Mouse (Mus musculus) limb, embryonic 14.5 days (tissue): ENCODE measurements at regions not wholly inside any gene's neighbourhood (a gene's known extent, or its start where the extent isn't known, plus 50 kb on each side); places are given as distances from the start of the nearest gene placed in this dataset.
A peak's percentile ranks its signal among the peaks of the same experiment; 100 is the strongest.

Source experiments
- ATAC-seq: fragments of 200-750 bp; cut with Nextera tagmentation; 2 replicates; pipeline ENCODE4 v1.8.0; 2017; ENCODE audit warnings: low read depth, moderate number of reproducible peaks, moderate TSS enrichment; ENCODE audit not compliant: low FRiP score
- DNase-seq: peaks from one replicate; pipeline ENCODE4 v3.0.0-alpha.2; 2015; ENCODE audit warnings: low spot score
- H3K27ac ChIP-seq: fragments of 300-500 bp; sonication (generic); replicated peaks from 2 replicates; pipeline ENCODE4 v1.5.1; 2014; ENCODE audit warnings: low read depth, mild to moderate bottlenecking, low read length, moderate library complexity, mixed read lengths
- H3K27me3 ChIP-seq: fragments of 300-500 bp; sonication (generic); 2 replicates; pipeline ENCODE4 v1.6.1; 2014; ENCODE audit warnings: low read length, mixed read lengths; ENCODE audit not compliant: control insufficient read depth, insufficient read depth
- H3K36me3 ChIP-seq: fragments of 300-500 bp; sonication (generic); 2 replicates; pipeline ENCODE4 v1.6.1; 2014; ENCODE audit warnings: mild to moderate bottlenecking, low read length, moderate library complexity, mixed read lengths; ENCODE audit not compliant: control insufficient read depth, insufficient read depth
- H3K4me1 ChIP-seq: fragments of 300-500 bp; sonication (generic); 2 replicates; pipeline ENCODE4 v1.6.1; 2014; ENCODE audit warnings: antibody characterized with exemption, low read length, mixed read lengths; ENCODE audit not compliant: control insufficient read depth, insufficient read depth
- H3K4me2 ChIP-seq: fragments of 300-500 bp; sonication (generic); replicated peaks from 2 replicates; pipeline ENCODE4 v1.6.1; 2014; ENCODE audit warnings: low read depth, mild to moderate bottlenecking, low read length, moderate library complexity; ENCODE audit not compliant: severe bottlenecking
- H3K4me3 ChIP-seq: fragments of 300-500 bp; sonication (generic); replicated peaks from 2 replicates; pipeline ENCODE4 v1.5.1; 2014; ENCODE audit warnings: low read length
- H3K9ac ChIP-seq: fragments of 300-500 bp; sonication (generic); 2 replicates; pipeline ENCODE4 v1.6.1; 2014; ENCODE audit warnings: mild to moderate bottlenecking, low read depth, low read length, moderate library complexity; ENCODE audit not compliant: severe bottlenecking
- H3K9me3 ChIP-seq: fragments of 300-500 bp; sonication (generic); 2 replicates; pipeline ENCODE4 v1.6.1; 2016; ENCODE audit warnings: low read length; ENCODE audit not compliant: control insufficient read depth
- POLR2A ChIP-seq: fragments of 200-500 bp; IDR thresholded peaks from 2 replicates; pipeline ENCODE4 v1.8.0; 2012; ENCODE audit warnings: inconsistent platforms, mild to moderate bottlenecking, moderate library complexity, borderline replicate concordance; ENCODE audit not compliant: insufficient read depth, insufficient read length; ENCODE audit errors: extremely low read depth
- WGBS: fragments of 180-500 bp; shearing (Covaris S2); extraction: QIAGEN DNeasy Blood & Tissue Kit; methylation state at CpG from one replicate; pipeline ENCODE4 v1.1.7; 2014; 5-methylcytosine and 5-hydroxymethylcytosine counted together

DNA sequence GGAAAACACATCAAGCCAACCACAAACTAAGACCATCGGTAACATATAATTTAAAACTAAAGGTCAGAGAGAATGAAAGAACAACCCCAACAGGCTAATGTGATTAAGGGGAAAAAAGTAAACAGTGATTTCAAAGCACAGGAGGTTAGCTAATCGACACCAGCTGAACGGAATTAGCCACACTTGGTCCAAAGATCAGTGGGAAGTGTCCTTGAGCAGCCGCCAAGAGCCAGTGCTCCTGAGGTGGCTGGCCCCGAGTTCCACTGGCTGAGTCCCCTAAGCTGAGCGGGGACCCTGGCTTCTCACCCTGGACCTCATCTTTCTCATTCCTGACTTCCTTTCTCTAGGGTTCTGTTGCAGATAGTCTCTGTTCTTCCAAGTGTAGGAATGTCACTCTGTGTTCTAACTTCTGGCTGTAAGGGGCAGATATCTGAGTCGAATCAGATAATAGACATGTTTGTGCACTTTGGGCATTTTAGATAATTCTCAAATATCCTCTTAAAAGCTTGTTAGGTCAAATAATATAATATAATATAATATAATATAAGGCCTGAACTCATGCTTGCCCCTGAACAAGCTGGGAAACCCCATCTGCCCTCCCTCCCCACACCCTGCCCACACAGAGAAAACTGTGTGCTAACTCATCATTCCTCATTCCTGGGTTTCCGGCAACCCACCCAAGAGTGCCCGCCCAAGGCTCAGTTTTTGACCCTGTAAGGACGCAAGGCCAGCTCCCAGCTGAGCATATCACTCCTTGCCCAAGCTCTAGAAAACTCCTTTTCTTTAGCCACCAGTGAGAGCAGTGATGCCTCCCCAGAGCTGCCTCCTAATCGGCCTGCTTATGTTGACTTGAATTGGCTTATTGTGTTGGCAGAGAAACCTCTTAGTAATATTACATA, 137.3 kb upstream of the Krr1 start:
- no peak overlapping the region for H3K4me3 ChIP-seq
- no peak overlapping the region for H3K27ac ChIP-seq
- H3K4me1 ChIP-seq = peaks cover 4% of the 10 kb centered on the region; the same call in 1 of the 2 replicates
- no peaks in the 10 kb centered on the region for H3K9me3 ChIP-seq
- TF ChIP-seq POLR2A = no peak
- no peak for DNase-seq
- no peak overlapping the region for H3K4me2 ChIP-seq
- WGBS = 25% methylated on average over 11 of the region's 11 CpGs
- no peak overlapping the region for H3K9ac ChIP-seq
- H3K36me3 ChIP-seq = no peaks in the 10 kb centered on the region
- ATAC-seq = no peak
- H3K27me3 ChIP-seq = no peaks in the 10 kb centered on the region

DNA sequence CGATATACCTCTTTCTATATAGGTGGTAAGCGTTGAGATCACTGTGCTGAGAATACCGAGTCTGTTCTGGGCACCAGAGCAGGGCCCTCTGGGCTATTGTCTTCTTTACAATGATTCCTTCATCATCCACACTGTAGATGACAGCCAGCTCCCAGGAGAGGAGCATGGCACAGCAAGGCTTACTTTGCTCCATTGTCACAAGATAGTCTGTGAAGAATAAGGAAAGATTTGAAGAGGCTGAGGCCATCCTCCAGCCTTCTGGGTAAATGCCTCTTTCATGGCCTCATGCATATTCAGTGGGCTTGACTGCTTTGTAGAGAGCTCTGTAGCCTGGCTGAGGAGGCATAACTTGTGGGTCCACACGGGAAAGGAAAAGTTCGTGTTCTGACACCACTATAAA, 136.3 kb upstream of the Krr1 start:
- H3K27ac ChIP-seq = no peak overlapping the region
- DNase-seq = no peak
- H3K4me2 ChIP-seq = no peak overlapping the region
- peaks cover 2% of the 10 kb centered on the region; the same call in 1 of the 2 replicates for H3K4me1 ChIP-seq
- H3K27me3 ChIP-seq = no peaks in the 10 kb centered on the region
- no peak for TF ChIP-seq POLR2A
- ATAC-seq = no peak
- no peak overlapping the region for H3K9ac ChIP-seq
- no peaks in the 10 kb centered on the region for H3K36me3 ChIP-seq
- H3K4me3 ChIP-seq = no peak overlapping the region
- H3K9me3 ChIP-seq = no peaks in the 10 kb centered on the region
- 68% methylated on average over 5 of the region's 5 CpGs for WGBS

DNA sequence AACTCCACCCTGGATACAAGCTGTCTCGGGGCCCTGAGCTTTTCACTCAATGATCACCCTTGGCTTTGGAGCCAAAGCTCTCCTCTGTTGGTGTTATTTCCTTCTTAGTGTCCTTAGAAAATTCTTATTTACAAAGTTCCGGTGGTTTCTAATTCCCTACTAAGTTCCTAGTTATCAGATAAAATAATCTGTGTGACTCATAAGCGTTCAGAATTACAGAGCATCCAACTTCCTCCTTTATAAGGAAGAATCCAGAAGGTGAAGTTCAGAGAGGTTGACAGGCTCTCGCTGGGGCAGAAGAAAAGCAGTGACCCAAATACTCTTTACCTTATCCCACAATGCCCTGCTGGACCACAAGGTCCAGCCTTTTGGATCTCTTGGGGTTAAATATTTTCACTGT, 135.7 kb upstream of the Krr1 start:
- no peak overlapping the region for H3K4me2 ChIP-seq
- H3K4me3 ChIP-seq = no peak overlapping the region
- H3K27ac ChIP-seq = no peak overlapping the region
- H3K9me3 ChIP-seq = no peaks in the 10 kb centered on the region
- peaks cover 2% of the 10 kb centered on the region; the same call in 1 of the 2 replicates for H3K4me1 ChIP-seq
- no peaks in the 10 kb centered on the region for H3K36me3 ChIP-seq
- WGBS = 89% methylated on average over 4 of the region's 4 CpGs
- no peak overlapping the region for H3K9ac ChIP-seq
- no peak for TF ChIP-seq POLR2A
- no peaks in the 10 kb centered on the region for H3K27me3 ChIP-seq
- ATAC-seq = no peak
- no peak for DNase-seq

DNA sequence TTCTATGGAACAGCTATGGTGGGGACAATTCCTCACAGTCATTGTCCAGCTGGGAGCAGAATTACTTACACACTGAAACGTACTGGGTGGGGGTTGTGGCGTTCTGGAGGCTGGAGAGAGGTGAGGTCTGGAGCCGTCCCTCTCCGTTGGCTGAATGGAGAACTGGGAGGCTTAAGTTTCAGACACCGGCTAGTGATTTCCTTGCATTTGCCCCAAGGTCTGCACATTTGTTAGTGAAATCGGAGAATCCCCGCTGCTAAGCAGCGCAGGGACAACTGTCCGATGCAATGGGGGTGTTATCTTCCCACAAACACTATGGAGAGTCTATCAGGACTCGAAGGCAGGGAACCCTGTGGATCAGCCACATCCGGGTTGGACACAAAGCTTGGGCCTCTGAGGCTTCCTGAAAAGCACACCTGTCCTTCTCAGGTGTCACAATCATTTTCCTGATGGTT, 130.1 kb upstream of the Krr1 start:
- Histone ChIP-seq H3K9ac (no peak overlapping the region), H3K9me3 (no peaks in the 10 kb centered on the region), H3K27ac (no peak overlapping the region), H3K36me3 (no peaks in the 10 kb centered on the region), H3K4me2 (no peak overlapping the region), H3K27me3 (no peaks in the 10 kb centered on the region), H3K4me3 (no peak overlapping the region), H3K4me1 (peaks cover 2% of the 10 kb centered on the region; the same call in 1 of the 2 replicates)
- 50% methylated on average over 11 of the region's 11 CpGs for WGBS
- ATAC-seq (peak; percentile 85), DNase-seq (peak; percentile 48)
- TF ChIP-seq POLR2A = no peak

DNA sequence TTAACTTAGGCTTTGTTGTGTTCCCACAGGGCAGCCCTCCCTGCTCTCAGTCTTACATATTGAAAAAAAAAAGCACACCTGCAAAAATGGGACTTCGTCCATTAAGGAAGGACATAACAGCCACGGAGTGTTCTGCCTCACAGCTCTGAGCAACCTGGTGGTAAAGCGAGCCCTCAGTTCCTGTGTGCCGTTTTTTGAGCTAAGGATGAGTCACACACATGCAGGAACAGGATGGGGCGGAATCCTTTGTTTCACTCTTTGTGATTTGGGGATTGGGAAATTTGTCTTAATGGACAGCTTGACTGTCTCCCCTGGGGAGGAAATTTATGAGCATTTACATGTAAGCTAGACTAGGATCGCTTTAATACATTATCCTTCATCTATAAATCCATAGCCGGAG, 129.6 kb upstream of the Krr1 start:
- no peak overlapping the region for H3K27ac ChIP-seq
- H3K4me3 ChIP-seq = no peak overlapping the region
- H3K9me3 ChIP-seq = no peaks in the 10 kb centered on the region
- ATAC-seq (peak; percentile 64; the same call in 1 of the 2 replicates), DNase-seq (peak; percentile 57)
- no peaks in the 10 kb centered on the region for H3K27me3 ChIP-seq
- no peak overlapping the region for H3K4me2 ChIP-seq
- 38% methylated on average over 7 of the region's 7 CpGs for WGBS
- H3K9ac ChIP-seq = no peak overlapping the region
- peaks cover 2% of the 10 kb centered on the region; the same call in 1 of the 2 replicates for H3K4me1 ChIP-seq
- no peak for TF ChIP-seq POLR2A
- H3K36me3 ChIP-seq = no peaks in the 10 kb centered on the region
